Comparison of ENCODE assay signal across 8 mouse cellular contexts in genomic region chr8:122576648-122577022, GRCm38 (mm10). TPM values are rescaled to one million over a fixed set of nuclear protein-coding genes. Genes with fewer than 3 reads are reported as not detected.
DNase-seq lines count a peak whose midpoint lies in the region; ATAC-seq and TF ChIP-seq lines count a peak whose summit lies in the region.

Aprt (minus strand) TSS chr8:122576909.

- peak within 1 kb of the TSS; percentile 88 for H3K4me2 ChIP-seq in embryonic facial prominence, embryonic 13.5 days
- peak within 1 kb of the TSS; percentile 87 for H3K4me2 ChIP-seq in limb, embryonic 12.5 days
- peak within 1 kb of the TSS; percentile 87 for H3K4me2 ChIP-seq in midbrain, embryonic 15.5 days

- peak; percentile 95 for DNase-seq in 3134 (ENCODE audit: extremely low read depth, insufficient read length, low spot score)
- DNase-seq in adrenal gland, postnatal 36 days, result peak; percentile 96 to 98
- peak; percentile 96 to 98 for DNase-seq in heart, adult 18-20 months
- DNase-seq in kidney, adult 2 months, result peak; percentile 98
- peak; percentile 84 to 96 for DNase-seq in spleen, adult 2 months (ENCODE audit: low read depth in 1 of 2, low spot score in 2 of 2)

- ATAC-seq in embryonic facial prominence, embryonic 13.5 days (ENCODE audit: insufficient number of reproducible peaks, insufficient read depth, low FRiP score, low TSS enrichment, low read depth), result peak; percentile 86
- peak; percentile 81 for ATAC-seq in limb, embryonic 12.5 days (ENCODE audit: insufficient number of reproducible peaks, insufficient read depth, low FRiP score, low TSS enrichment, low read depth)
- peak; percentile 93 for ATAC-seq in midbrain, embryonic 15.5 days (replicated peaks)

- H3K9me3 ChIP-seq in embryonic facial prominence, embryonic 13.5 days, result no peaks in the 10 kb centered on the region
- H3K9me3 ChIP-seq in limb, embryonic 12.5 days, result no peaks in the 10 kb centered on the region
- H3K9me3 ChIP-seq in midbrain, embryonic 15.5 days, result no peaks in the 10 kb centered on the region

- no peak for TF ChIP-seq CTCF in kidney, adult 2 months (conservative IDR thresholded peaks at IDR 0.05; ENCODE audit: insufficient read depth, insufficient read length, low read depth, low read length)
- no peak for TF ChIP-seq CTCF in spleen, adult 2 months (IDR thresholded peaks at IDR 0.05; ENCODE audit: extremely low read depth, insufficient read depth, insufficient read length, insufficient replicate concordance)

- under 1% methylated on average over 39 of the region's 39 CpGs for WGBS in embryonic facial prominence, embryonic 13.5 days
- under 1% methylated on average over 39 of the region's 39 CpGs for WGBS in kidney, adult 2 months
- WGBS in limb, embryonic 12.5 days, result under 1% methylated on average over 38 of the region's 39 CpGs
- WGBS in midbrain, embryonic 15.5 days, result under 1% methylated on average over 39 of the region's 39 CpGs
- WGBS in spleen, adult 2 months, result 1% methylated on average over 39 of the region's 39 CpGs

- H3K4me3 ChIP-seq in embryonic facial prominence, embryonic 13.5 days, result peak within 1 kb of the TSS; percentile 71
- H3K4me3 ChIP-seq in kidney, adult 2 months (ENCODE audit: insufficient read depth, low read depth, low read length), result peak within 1 kb of the TSS; percentile 68
- H3K4me3 ChIP-seq in limb, embryonic 12.5 days (replicated peaks), result peak within 1 kb of the TSS; percentile 70
- peak within 1 kb of the TSS; percentile 63 for H3K4me3 ChIP-seq in midbrain, embryonic 15.5 days
- H3K4me3 ChIP-seq in spleen, adult 2 months (ENCODE audit: extremely low read depth, insufficient read depth, insufficient read length), result peak within 1 kb of the TSS; percentile 79

- H3K27ac ChIP-seq in embryonic facial prominence, embryonic 13.5 days, result peak within 1 kb of the TSS; percentile 73
- peak within 1 kb of the TSS; percentile 19; the same call in 1 of the 2 replicates for H3K27ac ChIP-seq in kidney, adult 2 months (ENCODE audit: insufficient read depth, low read depth, low read length)
- H3K27ac ChIP-seq in limb, embryonic 12.5 days, result peak within 1 kb of the TSS; percentile 83
- peak within 1 kb of the TSS; percentile 75 for H3K27ac ChIP-seq in midbrain, embryonic 15.5 days
- H3K27ac ChIP-seq in spleen, adult 2 months (ENCODE audit: insufficient read depth, low read length), result peak within 1 kb of the TSS; percentile 23; the same call in 1 of the 2 replicates

- TF ChIP-seq POLR2A in kidney, adult 2 months (IDR thresholded peaks at IDR 0.05; ENCODE audit: low read depth, low read length), result peak; percentile 71
- peak; percentile 52 for TF ChIP-seq POLR2A in spleen, adult 2 months (IDR thresholded peaks at IDR 0.05; ENCODE audit: low read depth, low read length)

- peaks cover 50% of the 10 kb centered on the region for H3K4me1 ChIP-seq in embryonic facial prominence, embryonic 13.5 days
- peaks cover 19% of the 10 kb centered on the region for H3K4me1 ChIP-seq in kidney, adult 2 months (ENCODE audit: control insufficient read depth, insufficient read depth, low read length)
- peaks cover 63% of the 10 kb centered on the region for H3K4me1 ChIP-seq in limb, embryonic 12.5 days (replicated peaks)
- H3K4me1 ChIP-seq in midbrain, embryonic 15.5 days, result peaks cover 33% of the 10 kb centered on the region
- peaks cover 11% of the 10 kb centered on the region; the same call in 1 of the 2 replicates for H3K4me1 ChIP-seq in spleen, adult 2 months (ENCODE audit: control insufficient read depth, insufficient read depth, insufficient read length)

- peaks cover 38% of the 10 kb centered on the region for H3K36me3 ChIP-seq in embryonic facial prominence, embryonic 13.5 days
- no peaks in the 10 kb centered on the region for H3K36me3 ChIP-seq in kidney, adult 2 months (ENCODE audit: control insufficient read depth, insufficient read depth, low read length)
- peaks cover 36% of the 10 kb centered on the region for H3K36me3 ChIP-seq in limb, embryonic 12.5 days
- H3K36me3 ChIP-seq in midbrain, embryonic 15.5 days (replicated peaks), result no peaks in the 10 kb centered on the region
- H3K36me3 ChIP-seq in spleen, adult 2 months (ENCODE audit: control insufficient read depth, insufficient read depth, low read length), result peaks cover 11% of the 10 kb centered on the region

- H3K27me3 ChIP-seq in embryonic facial prominence, embryonic 13.5 days, result no peaks in the 10 kb centered on the region
- H3K27me3 ChIP-seq in kidney, adult 2 months (replicated peaks; ENCODE audit: control insufficient read depth, insufficient read depth, low read length), result no peaks in the 10 kb centered on the region
- H3K27me3 ChIP-seq in limb, embryonic 12.5 days, result no peaks in the 10 kb centered on the region
- H3K27me3 ChIP-seq in midbrain, embryonic 15.5 days (replicated peaks), result no peaks in the 10 kb centered on the region
- no peaks in the 10 kb centered on the region for H3K27me3 ChIP-seq in spleen, adult 2 months (ENCODE audit: control insufficient read depth, insufficient read depth, low read length)

- peak within 1 kb of the TSS; percentile 93 for H3K9ac ChIP-seq in embryonic facial prominence, embryonic 13.5 days
- peak within 1 kb of the TSS; percentile 88 for H3K9ac ChIP-seq in limb, embryonic 12.5 days (replicated peaks)
- peak within 1 kb of the TSS; percentile 83 for H3K9ac ChIP-seq in midbrain, embryonic 15.5 days

RNA-seq across cellular contexts. Expression of gene Aprt, which starts in this region (rescaled TPM):
- total RNA-seq in adrenal gland, postnatal 36 days (2021), result 10 to 100 TPM; 72.4 to 87.2 TPM
- polyA plus RNA-seq in embryonic facial prominence, embryonic 13.5 days (2015; fragmentation: Nextera tagmentation; extraction: Ambion mirVana), result 296 and 355 TPM in 2 replicates
- 10 to 100 TPM; 40.8 to 42.7 TPM for total RNA-seq in heart, adult 18-20 months (2021)
- polyA plus RNA-seq in kidney, adult 2 months (2012; rRNA removed), result 177 and 190 TPM in 2 replicates
- polyA plus RNA-seq in limb, embryonic 12.5 days (2016; fragmentation: Nextera tagmentation; extraction: Ambion mirVana), result 299 and 305 TPM in 2 replicates
- 166 and 173 TPM in 2 replicates for polyA plus RNA-seq in midbrain, embryonic 15.5 days (2015; fragmentation: Nextera tagmentation; extraction: Ambion mirVana)
- polyA plus RNA-seq in spleen, adult 2 months (2012; rRNA removed), result 86.7 and 106 TPM in 2 replicates

Comparison
In these comparisons a context has a peak if more than half of its experiments do, and no peak if none do; other contexts are left out.
1. Peak in every context shown above with its lines: DNase-seq, ATAC-seq, H3K4me3 ChIP-seq and H3K27ac ChIP-seq.
2. H3K27ac ChIP-seq: peak in every context shown above with its lines; median percentile 83 in limb, embryonic 12.5 days; 75 in midbrain, embryonic 15.5 days; 73 in embryonic facial prominence, embryonic 13.5 days; 23 in spleen, adult 2 months; 19 in kidney, adult 2 months.